Mouse (Mus musculus): Measurements from ENCODE around the gene Cit.

Gene Cit

GRCm38 (mm10) chr5:115918597-115919351, 73.7 kb downstream of the Cit start:
- no peak for DNase-seq

- no peak for DNase-seq
Observed at GRCm38 (mm10) chr5:115921990-115922389, 76.9 kb downstream of the Cit start.

DNA sequence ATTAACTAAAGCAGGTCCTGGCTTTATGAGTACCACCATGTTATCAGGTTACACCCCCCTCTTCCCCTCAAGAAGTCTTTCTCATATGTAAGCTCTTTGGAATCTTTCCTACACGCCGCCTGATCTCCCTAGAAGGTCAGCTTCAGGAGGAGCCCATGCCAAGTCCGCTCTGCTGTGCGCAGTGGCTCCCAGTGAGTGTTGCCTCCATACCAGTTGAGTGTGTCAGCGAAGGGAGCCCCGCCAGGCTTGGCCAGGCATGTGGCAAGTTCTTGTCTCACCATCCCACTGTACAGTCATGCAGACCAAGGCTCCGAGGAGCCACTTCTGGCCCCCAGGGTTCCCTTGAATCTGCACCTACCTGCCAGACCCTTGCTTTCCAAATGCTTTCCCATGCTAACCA, 79.9 kb downstream of the Cit start:
- no peak for DNase-seq

- DNase-seq: peak; percentile 38 to 44
Observed at GRCm38 (mm10) chr5:115928786-115929507, 83.9 kb downstream of the Cit start.

- no peak for DNase-seq
Observed at GRCm38 (mm10) chr5:115932325-115932724, 87.2 kb downstream of the Cit start.

DNA sequence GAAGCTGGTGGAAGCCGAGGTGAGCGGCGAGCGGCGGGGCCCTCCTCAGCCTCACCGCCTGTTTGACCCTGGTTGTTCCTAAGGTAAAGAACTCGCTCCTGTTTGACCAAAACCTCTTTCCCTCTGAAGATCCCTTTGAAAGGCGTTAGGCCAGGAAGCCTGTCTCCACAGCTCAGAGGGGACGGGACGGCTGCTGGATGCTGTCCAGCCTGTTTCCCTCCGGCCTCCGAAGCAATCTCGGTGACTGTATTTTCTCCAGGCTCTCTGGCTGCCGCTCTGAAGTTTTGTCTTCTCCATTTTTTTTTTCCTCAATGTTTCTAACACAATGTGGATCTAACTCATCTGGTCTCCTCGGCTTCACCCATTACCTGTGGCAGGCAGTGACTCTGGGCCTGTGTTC, 91.8 kb downstream of the Cit start:
- peak; percentile 37 to 57 for DNase-seq

- no peak for DNase-seq
Observed at GRCm38 (mm10) chr5:115937566-115937965, 92.5 kb downstream of the Cit start.

GRCm38 (mm10) chr5:115938999-115939398, 93.9 kb downstream of the Cit start:
- no peak for DNase-seq

- DNase-seq: no peak
Observed at GRCm38 (mm10) chr5:115942389-115942788, 97.3 kb downstream of the Cit start.

GRCm38 (mm10) chr5:115944791-115945490, 99.9 kb downstream of the Cit start:
- no peak for DNase-seq

DNA sequence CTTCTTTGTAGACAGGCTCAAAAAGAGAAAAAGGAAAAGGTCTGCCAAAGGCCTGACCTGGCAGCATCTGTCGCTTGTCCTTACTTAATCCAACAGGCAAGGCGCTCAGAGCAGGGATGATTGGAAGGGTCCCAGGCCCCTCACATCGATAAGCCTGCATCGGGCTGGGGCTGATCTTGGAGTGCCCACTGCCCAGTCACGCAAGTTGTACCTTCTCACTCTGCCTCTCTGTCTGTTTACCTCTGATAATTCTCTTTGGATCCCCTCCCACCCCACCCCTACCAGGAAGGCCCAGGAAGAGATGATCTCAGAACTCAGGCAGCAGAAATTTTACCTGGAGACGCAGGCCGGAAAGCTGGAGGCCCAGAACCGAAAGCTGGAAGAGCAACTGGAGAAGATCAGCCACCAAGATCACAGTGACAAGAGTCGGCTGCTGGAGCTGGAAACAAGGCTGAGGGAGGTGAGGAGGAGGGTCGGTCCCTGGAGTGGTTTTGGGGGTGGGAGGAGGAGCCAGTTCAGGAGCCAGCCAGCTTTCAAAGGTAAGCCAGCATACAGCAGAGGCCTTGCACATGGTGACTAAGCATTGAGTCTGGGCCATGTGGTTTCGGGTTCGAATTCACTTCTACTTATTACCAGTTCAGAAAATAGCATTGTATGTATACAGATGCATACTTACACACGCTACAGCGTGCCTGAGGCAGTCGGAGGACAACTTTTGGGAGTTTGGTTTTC, 102.7 kb downstream of the Cit start:
- no peak for DNase-seq

GRCm38 (mm10) chr5:115950936-115951335, 105.9 kb downstream of the Cit start:
- DNase-seq: no peak

- peak; percentile 25 to 32 for DNase-seq
Observed at GRCm38 (mm10) chr5:115953173-115953572, 108.1 kb downstream of the Cit start.

GRCm38 (mm10) chr5:115954084-115954483, 109.0 kb downstream of the Cit start:
- no peak for DNase-seq

DNA sequence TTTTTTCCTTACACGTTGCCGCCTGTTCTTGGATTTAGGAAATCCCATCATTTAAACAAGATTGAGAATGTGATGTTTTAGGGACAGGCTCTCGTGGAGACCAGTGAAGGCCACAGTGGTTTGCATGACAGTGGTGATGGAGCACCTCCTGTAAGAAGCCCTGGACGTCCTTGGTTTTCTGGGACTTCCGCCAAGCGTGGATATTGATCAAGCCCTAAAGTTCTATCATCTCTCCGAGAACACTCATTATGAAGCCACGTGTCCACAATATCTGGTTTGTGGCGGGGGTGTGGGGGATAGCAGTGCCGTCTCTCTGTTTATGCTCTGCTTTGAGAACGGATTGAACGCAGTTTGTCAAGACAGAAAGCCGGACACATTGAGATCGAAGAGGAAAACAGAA, 109.5 kb downstream of the Cit start:
- no peak for DNase-seq

DNA sequence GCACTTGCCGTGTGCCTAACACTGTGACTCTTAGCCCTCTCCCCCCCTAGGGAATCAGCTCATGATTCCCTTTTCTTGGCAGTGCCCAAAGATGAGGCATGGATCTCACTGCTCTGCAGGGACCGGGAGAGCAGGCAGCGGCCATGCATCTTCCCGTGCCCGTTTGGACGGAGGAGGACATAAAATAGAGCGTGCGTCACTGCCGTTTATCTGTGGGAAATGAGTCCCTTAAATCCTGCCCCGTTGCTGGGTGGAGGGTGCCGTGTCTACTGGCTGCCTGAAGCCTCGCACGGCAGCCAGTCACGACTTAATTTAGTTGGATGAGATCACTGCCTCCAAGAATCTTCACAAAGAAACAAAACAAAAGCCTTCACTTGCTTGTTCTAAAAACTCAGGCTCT, 110.1 kb downstream of the Cit start:
- DNase-seq: no peak

DNA sequence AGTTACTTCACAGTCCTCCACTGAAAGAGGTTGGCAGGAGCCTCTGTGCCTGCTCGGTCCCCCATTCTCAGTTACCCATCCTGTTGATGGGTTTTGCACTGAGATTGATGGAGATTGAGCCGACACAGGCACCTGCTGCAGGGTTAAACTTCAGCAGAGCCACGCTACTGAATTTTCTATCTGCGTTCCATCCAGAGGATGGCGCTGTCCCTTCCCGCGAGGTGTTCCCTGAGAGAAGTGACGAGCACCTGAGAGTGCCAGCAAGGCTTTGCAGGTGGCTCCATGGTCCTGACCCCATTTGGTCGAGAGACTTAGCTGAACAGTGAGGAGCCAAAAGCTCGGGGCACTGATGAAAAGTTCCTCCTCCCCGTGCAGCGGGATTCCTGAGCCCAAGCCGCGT, 111.0 kb downstream of the Cit start:
- no peak for DNase-seq

DNA sequence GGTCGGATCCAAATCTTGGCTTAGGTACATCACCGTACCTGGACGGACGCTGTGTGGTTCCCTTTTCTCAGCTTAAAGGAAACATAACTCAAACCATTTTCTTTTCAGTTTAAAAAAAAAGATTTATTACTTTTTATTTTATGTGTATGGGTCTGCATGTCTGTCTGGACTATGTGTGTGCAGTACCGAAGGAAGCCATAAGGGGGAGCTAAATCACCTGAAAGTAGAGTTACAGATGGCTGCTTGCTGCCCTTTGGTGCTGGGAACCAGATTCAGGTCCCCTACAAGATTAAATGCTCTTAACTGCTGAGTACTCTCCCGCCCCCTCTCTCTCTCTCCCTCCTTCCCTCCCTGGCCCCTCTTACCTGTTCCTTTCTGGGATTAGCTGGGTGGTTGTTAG, 112.1 kb downstream of the Cit start:
- DNase-seq: no peak

GRCm38 (mm10) chr5:115958344-115958743, 113.3 kb downstream of the Cit start:
- no peak for DNase-seq

DNA sequence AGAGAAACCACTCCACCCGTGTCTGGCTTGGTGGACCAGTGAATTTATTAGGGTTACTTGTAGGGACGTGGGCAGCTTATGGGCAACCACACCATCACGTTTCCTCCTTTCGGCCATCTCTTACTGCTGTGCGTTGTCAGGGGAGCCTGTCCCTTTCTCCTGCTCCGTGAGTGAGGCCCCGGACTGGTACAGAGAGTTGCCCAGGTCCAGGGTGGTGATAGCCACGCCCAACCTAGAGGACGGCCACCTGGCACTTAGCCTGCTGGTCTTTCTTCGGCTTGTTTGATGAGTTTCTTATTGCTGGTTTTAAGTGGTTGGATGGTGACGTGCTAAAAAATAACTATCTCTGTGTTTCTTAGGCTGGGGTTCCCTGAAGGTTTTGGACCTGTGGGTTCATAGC, 113.7 kb downstream of the Cit start:
- DNase-seq: no peak

DNA sequence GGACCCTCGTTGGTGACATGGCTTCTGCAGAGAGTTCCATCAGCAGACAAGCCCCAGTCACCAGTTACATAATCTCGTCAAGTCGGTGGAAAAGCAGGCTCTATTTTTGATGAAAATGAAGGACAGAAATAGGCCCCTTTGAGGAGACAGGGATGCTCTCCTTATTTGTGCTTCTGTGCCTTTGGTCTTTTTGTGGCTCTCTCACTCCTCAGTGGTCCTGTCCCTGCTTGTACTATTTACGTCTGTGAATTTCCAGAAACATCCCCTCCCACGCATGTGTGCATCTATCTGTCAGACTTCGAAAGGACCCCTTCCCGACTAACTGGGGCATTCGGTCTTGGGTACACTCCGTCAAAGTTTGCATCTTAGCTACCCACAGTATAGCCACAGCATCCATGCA, 116.7 kb downstream of the Cit start:
- no peak for DNase-seq

DNA sequence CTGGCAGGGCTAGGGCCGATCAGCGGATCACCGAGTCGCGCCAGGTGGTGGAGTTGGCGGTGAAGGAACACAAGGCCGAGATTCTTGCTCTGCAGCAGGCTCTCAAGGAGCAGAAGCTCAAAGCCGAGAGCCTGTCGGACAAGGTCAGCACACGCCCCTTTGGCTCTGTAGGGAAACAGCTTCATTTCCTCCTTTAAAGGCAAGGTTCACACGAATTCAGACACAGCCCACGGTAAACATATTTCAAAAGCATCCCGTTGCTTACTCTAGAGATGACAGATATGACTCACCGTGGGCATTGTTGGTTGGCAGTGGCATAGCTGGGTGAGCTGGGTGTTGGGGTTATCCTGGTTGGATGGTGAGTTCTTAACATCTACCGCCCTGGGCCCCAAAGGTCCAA, 126.2 kb downstream of the Cit start:
- DNase-seq: peak in 1 of 2 experiments; percentile 40

- DNase-seq: no peak
Observed at GRCm38 (mm10) chr5:115975672-115976071, 130.6 kb downstream of the Cit start.

Data from kidney, postnatal 4 days (tissue).